Mouse (Mus musculus) liver, adult 2 months (tissue): ENCODE data around the gene Mblac2. TPM values are rescaled to one million over a fixed set of nuclear protein-coding genes. Genes with fewer than 3 reads are reported as not detected.

ENCODE experiments used
- DNase-seq: peaks from one replicate; pipeline ENCODE4 v3.0.0-alpha.2; 2011; ENCODE audit warnings: low read depth, low spot score; ENCODE audit errors: extremely low read depth
- H3K27ac ChIP-seq: fragments of 200-500 bp; replicated peaks from 2 replicates; pipeline ENCODE4 v1.5.1; 2012; ENCODE audit warnings: low read depth, mild to moderate bottlenecking, control low read depth, inconsistent platforms, low read length; ENCODE audit not compliant: insufficient read depth
- H3K27me3 ChIP-seq: fragments of 200-500 bp; 2 replicates; pipeline ENCODE4 v1.6.1; 2012; ENCODE audit warnings: mild to moderate bottlenecking, moderate library complexity, low read length, inconsistent platforms; ENCODE audit not compliant: control insufficient read depth, insufficient read depth
- H3K36me3 ChIP-seq: fragments of 200-500 bp; 2 replicates; pipeline ENCODE4 v1.6.1; 2012; ENCODE audit warnings: low read length, inconsistent platforms; ENCODE audit not compliant: control insufficient read depth, insufficient read depth
- H3K4me1 ChIP-seq: fragments of 200-500 bp; 2 replicates; pipeline ENCODE4 v1.6.1; 2011; ENCODE audit warnings: low read length; ENCODE audit not compliant: control insufficient read depth, insufficient read depth
- H3K4me3 ChIP-seq: fragments of 200-500 bp; 2 replicates; pipeline ENCODE4 v1.5.1; 2011; ENCODE audit warnings: low read depth, mild to moderate bottlenecking, control low read depth, low read length, moderate library complexity; ENCODE audit not compliant: insufficient read depth
- H3K79me2 ChIP-seq: fragments of 200-500 bp; 2 replicates; pipeline ENCODE4 v1.6.1; 2012; ENCODE audit warnings: inconsistent platforms, mild to moderate bottlenecking, low read length, moderate library complexity; ENCODE audit not compliant: control insufficient read depth, insufficient read depth
- H3K9ac ChIP-seq: fragments of 200-500 bp; 2 replicates; pipeline ENCODE4 v1.6.1; 2012; ENCODE audit warnings: low read depth, mild to moderate bottlenecking, control low read depth, inconsistent platforms, low read length
- CTCF ChIP-seq: fragments of 200-500 bp; IDR thresholded peaks from 2 replicates; pipeline ENCODE4 v1.5.1; 2011; ENCODE audit warnings: low read depth, low read length, control low read depth
- POLR2A ChIP-seq: fragments of 200-500 bp; IDR thresholded peaks from 2 replicates; pipeline ENCODE4 v1.6.1; 2011; ENCODE audit warnings: low read length, control low read depth; ENCODE audit not compliant: insufficient read depth; ENCODE audit errors: extremely low read depth
- WGBS: fragments of 180-500 bp; shearing (Covaris S2); methylation state at CpG from one replicate; pipeline ENCODE4 v1.1.7; 2018; 5-methylcytosine and 5-hydroxymethylcytosine counted together
- polyA plus RNA-seq: library from polyadenylated mRNA; depleted of rRNA; stranded (reverse); fragments of >200 nt; gene quantifications from 2 replicates; pipeline ENCODE4 v1.2.3, GENCODE M21; 2012
- total RNA-seq: library from RNA; depleted of rRNA; stranded (reverse); fragments of >200 nt; gene quantifications from 2 replicates; pipeline ENCODE4 v1.2.3, GENCODE M21; 2014

Mblac2 gene
- total and polyA plus RNA-seq, 2 experiments: 4.9 to 6.3 TPM

DNA sequence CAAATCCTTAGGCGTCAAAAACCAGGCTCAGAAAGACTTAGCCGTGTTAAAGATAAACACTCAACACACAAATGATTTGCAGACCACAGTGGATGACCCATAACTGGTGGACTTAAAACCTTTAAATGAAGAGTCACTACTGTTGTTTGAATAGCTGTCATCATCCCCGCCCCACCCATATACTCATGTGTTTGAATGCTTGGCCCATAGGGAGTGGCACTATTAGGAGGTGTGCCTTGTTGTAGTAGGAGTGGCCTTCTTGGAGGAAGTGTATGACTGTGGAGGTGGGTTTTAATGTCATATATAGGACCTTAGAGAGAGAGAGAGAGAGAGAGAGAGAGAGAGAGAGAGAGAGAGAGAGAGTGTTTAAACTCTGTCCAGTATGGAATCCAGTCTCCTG is 28.0 kb upstream of the Mblac2 start:
- H3K27ac ChIP-seq: no peak overlapping the region
- no peaks in the 10 kb centered on the region for H3K4me1 ChIP-seq
- H3K36me3 ChIP-seq: peaks cover 21% of the 10 kb centered on the region
- 98% methylated on average over 3 of the region's 3 CpGs for WGBS
- DNase-seq: no peak
- H3K4me3 ChIP-seq: no peak overlapping the region
- H3K9ac ChIP-seq: no peak overlapping the region
- TF ChIP-seq CTCF: no peak
- TF ChIP-seq POLR2A: no peak
- H3K27me3 ChIP-seq: no peaks in the 10 kb centered on the region
- H3K79me2 ChIP-seq: no peaks in the 10 kb centered on the region

DNA sequence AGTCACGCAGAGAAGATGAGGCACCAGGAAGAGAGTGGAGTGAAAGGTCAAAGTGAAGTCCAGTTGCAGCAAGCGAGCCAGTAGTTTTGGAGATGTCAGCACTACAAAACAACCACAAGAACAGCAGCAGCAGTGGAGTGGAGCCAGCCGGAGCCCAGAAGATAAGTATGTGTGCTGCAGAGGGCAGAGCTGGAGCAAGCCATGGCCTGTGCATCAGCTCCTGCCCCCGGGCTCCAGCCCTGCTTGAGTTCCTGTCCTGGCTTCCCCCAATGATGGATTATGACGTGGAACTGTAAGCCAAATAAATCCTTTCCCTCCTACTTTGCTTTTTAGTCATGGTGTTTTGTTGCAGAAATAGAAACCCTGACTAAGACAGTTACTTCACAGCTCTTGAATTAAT is 26.9 kb upstream of the Mblac2 start:
- peaks cover 21% of the 10 kb centered on the region for H3K36me3 ChIP-seq
- TF ChIP-seq POLR2A (no peak), CTCF (no peak)
- 81% methylated on average over 5 of the region's 5 CpGs for WGBS
- H3K27me3 ChIP-seq: no peaks in the 10 kb centered on the region
- H3K4me3 ChIP-seq: no peak overlapping the region
- no peaks in the 10 kb centered on the region for H3K79me2 ChIP-seq
- H3K4me1 ChIP-seq: no peaks in the 10 kb centered on the region
- no peak overlapping the region for H3K9ac ChIP-seq
- DNase-seq: no peak
- H3K27ac ChIP-seq: no peak overlapping the region

DNA sequence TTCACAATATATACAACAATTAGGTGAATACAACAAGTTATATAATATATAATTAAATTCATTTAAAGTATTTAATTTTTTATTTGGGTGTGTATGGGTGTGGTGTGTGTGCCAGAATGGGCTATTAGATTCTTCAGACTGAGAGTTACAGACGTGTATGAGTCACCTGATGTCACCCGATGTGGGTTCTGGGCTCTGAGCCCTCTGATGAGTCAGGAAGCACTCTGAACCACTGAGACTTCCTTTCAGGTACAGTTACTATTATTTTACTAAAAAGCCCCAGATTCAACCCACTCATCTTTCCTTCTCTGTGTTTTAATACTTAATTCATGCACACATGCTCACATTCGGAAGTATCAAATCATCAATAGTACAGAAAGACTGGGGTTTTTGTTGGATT is 26.3 kb upstream of the Mblac2 start:
- no peak for TF ChIP-seq POLR2A
- TF ChIP-seq CTCF: no peak
- Histone ChIP-seq H3K27ac (no peak overlapping the region), H3K4me1 (no peaks in the 10 kb centered on the region), H3K9ac (no peak overlapping the region), H3K4me3 (no peak overlapping the region), H3K36me3 (peaks cover 21% of the 10 kb centered on the region), H3K79me2 (no peaks in the 10 kb centered on the region), H3K27me3 (no peaks in the 10 kb centered on the region)
- 72% methylated on average over 3 of the region's 3 CpGs for WGBS
- DNase-seq: no peak

DNA sequence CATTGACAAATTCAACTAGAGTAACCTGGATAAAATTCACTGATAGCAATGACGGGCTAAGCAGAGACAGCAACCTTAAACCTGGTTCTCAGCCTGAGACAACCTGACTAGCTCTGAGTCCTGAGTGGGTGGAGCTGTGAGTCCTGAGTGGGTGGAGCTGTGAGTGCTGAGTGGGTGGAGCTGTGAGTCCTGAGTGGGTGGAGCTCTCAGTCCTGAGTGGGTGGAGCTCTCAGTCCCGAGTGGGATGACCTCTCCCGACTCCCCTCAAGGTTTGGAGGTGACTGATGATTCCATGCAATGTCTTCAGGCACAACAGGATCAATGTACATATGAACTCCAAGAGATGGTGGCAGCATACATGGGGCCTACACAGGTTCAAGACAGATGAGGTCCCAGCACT is 21.6 kb upstream of the Mblac2 start:
- Histone ChIP-seq H3K9ac (no peak overlapping the region), H3K79me2 (no peaks in the 10 kb centered on the region), H3K4me1 (no peaks in the 10 kb centered on the region), H3K36me3 (peaks cover 11% of the 10 kb centered on the region), H3K4me3 (no peak overlapping the region), H3K27ac (no peak overlapping the region), H3K27me3 (no peaks in the 10 kb centered on the region)
- WGBS: 88% methylated on average over 3 of the region's 3 CpGs
- TF ChIP-seq POLR2A (no peak), CTCF (no peak)
- DNase-seq: no peak

DNA sequence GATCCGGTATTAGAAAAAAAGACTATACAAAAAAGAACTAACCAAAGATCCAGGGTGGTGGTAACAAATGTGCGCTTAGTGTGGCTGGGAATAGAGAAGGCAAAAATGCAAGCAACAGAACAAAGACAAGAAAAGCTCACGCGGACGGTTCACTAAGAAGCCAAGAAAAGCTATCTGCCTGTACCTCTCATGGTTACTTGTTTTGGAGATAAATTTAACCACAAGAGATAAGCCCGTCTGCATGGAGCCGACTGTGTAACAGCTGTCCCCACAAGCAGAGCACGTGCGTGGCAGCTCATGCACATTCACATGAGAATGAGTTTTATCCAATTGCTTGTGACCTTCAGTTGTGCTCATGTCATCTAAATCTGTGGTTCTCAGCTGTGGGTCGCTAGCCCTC is 20.7 kb upstream of the Mblac2 start:
- no peak for DNase-seq
- WGBS: 85% methylated on average over 10 of the region's 10 CpGs
- TF ChIP-seq CTCF: no peak
- no peak for TF ChIP-seq POLR2A
- no peak overlapping the region for H3K4me3 ChIP-seq
- H3K4me1 ChIP-seq: no peaks in the 10 kb centered on the region
- H3K79me2 ChIP-seq: no peaks in the 10 kb centered on the region
- peaks cover 11% of the 10 kb centered on the region for H3K36me3 ChIP-seq
- H3K27me3 ChIP-seq: no peaks in the 10 kb centered on the region
- no peak overlapping the region for H3K9ac ChIP-seq
- no peak overlapping the region for H3K27ac ChIP-seq

DNA sequence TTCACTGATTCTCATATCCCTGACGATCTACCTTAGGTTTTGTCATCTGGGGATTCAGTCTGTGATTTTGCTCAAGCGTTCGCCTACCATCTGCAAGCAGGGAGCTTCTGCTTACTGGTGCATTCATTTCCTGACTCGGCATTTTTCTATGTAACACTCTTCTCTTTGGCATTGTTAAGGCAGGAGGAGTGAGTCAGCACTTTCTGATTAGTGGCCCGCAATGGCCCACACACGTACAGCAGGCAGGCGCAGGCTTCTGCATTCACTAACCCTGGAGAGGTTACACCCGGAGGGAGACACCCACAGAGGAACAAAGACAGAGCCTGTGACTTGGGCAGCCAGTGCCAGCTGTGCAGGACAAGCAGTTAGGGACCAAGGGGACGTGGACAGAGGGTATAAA is 19.5 kb upstream of the Mblac2 start:
- peak; percentile 26 for DNase-seq
- 69% methylated on average over 9 of the region's 9 CpGs for whole genome bisulfite sequencing
- no peak overlapping the region for H3K9ac ChIP-seq

More for the DNA sequence above, 19.5 kb upstream of the Mblac2 start:
- Histone ChIP-seq H3K36me3 (peaks cover 7% of the 10 kb centered on the region), H3K79me2 (no peaks in the 10 kb centered on the region), H3K27ac (no peak overlapping the region), H3K4me1 (no peaks in the 10 kb centered on the region), H3K27me3 (no peaks in the 10 kb centered on the region), H3K4me3 (no peak overlapping the region)
- TF ChIP-seq CTCF: no peak
- TF ChIP-seq POLR2A: no peak
